19 mouse cellular contexts compared by ENCODE assay signal in the genomic region with DNA sequence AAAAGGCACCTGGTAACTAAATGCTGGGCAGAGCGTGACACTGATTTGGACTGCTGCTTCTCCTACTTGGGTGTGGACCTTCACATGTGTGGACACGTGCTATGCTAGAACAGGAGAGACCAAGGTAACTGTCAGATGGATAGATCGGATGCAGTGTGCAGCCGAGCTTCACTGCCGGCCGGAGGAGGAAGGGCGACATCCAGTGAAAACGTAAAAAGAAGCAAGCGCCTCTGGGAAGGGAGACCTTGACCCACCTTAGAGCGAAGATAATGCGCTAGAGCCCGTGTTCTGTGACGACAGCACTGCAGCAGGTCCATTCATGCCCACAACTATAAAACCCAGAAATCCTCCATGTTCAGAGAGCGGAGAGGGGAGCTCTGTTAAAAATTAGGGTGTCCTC.
"Had no signal": no experiment of that assay in that cellular context is flagged by ENCODE, and none has a peak within 500 bp of the region (broad histone marks: within the 10 kb centered on the region; RNA-seq: fewer than 3 reads in every experiment).

No protein-coding gene starts in this region.

- H3K4me3 ChIP-seq: layer of hippocampus, adult 2 months; limb, embryonic 10.5 days; limb, embryonic 13.5 days; liver, embryonic 12.5 days; liver, embryonic 15.5 days; lung, embryonic 15.5 days had no signal

- H3K27me3 ChIP-seq: limb, embryonic 13.5 days; liver, embryonic 12.5 days; liver, embryonic 15.5 days; lung, embryonic 15.5 days had no signal

- H3K9ac ChIP-seq: limb, embryonic 13.5 days; liver, embryonic 12.5 days; liver, embryonic 15.5 days; lung, embryonic 15.5 days had no signal

- H3K4me2 ChIP-seq: limb, embryonic 13.5 days; liver, embryonic 12.5 days; liver, embryonic 15.5 days; lung, embryonic 15.5 days; midbrain, embryonic 11.5 days had no signal

- H3K9me3 ChIP-seq: limb, embryonic 10.5 days; limb, embryonic 13.5 days; liver, embryonic 12.5 days; liver, embryonic 15.5 days; lung, embryonic 15.5 days had no signal

- H3K4me1 ChIP-seq: lung, embryonic 15.5 days had no signal

- ATAC-seq: liver, embryonic 12.5 days had no signal

- DNase-seq: kidney, postnatal 25 days; layer of hippocampus, adult 9-11 months; liver; lung, adult 18-20 months; lung, postnatal 10 days; lung, postnatal 4 days; midbrain, embryonic 14.5 days; thymus, adult 2 months; thymus, postnatal 14 days; thymus, postnatal 4 days had no signal

- H3K27ac ChIP-seq: kidney, postnatal 0 days; layer of hippocampus, adult 2 months; limb, embryonic 10.5 days; limb, embryonic 13.5 days; liver, embryonic 12.5 days; liver, embryonic 15.5 days; lung, embryonic 15.5 days; stomach, postnatal 0 days had no signal
